Mouse (Mus musculus): ENCODE data around the gene Ptgis.

Gene Ptgis

GRCm38 (mm10) chr2:167193361-167193760 is 47.0 kb downstream of the Ptgis start:
- DNase-seq (ENCODE audit: low read depth, low spot score): no peak

GRCm38 (mm10) chr2:167190076-167190399 is 50.4 kb downstream of the Ptgis start, which contains the start of gene Kcnb1:
Gene Kcnb1, minus strand, starts transcription at chr2:167190155.
- no peak for DNase-seq (ENCODE audit: low read depth, low spot score)

- no peak for DNase-seq (ENCODE audit: low read depth, low spot score)
These were observed 50.9 kb downstream of the Ptgis start for GRCm38 (mm10) chr2:167189291-167190075.

- DNase-seq (ENCODE audit: low read depth, low spot score): no peak
These were observed 51.8 kb downstream of the Ptgis start for GRCm38 (mm10) chr2:167188315-167189207.

GRCm38 (mm10) chr2:167187119-167187518 is 53.3 kb downstream of the Ptgis start:
- no peak for DNase-seq (ENCODE audit: low read depth, low spot score)

- no peak for DNase-seq (ENCODE audit: low read depth, low spot score)
These were observed 53.9 kb downstream of the Ptgis start for GRCm38 (mm10) chr2:167186544-167186943.

GRCm38 (mm10) chr2:167186003-167186402 is 54.4 kb downstream of the Ptgis start:
- no peak for DNase-seq (ENCODE audit: low read depth, low spot score)

- DNase-seq (ENCODE audit: low read depth, low spot score): no peak
These were observed 55.0 kb downstream of the Ptgis start for GRCm38 (mm10) chr2:167185432-167185831.

GRCm38 (mm10) chr2:167181662-167182389 is 58.6 kb downstream of the Ptgis start:
- DNase-seq (ENCODE audit: low read depth, low spot score): no peak

GRCm38 (mm10) chr2:167181096-167181495 is 59.3 kb downstream of the Ptgis start:
- DNase-seq (ENCODE audit: low read depth, low spot score): no peak

- no peak for DNase-seq (ENCODE audit: low read depth, low spot score)
These were observed 61.1 kb downstream of the Ptgis start for GRCm38 (mm10) chr2:167179301-167179700.

- DNase-seq (ENCODE audit: low read depth, low spot score): no peak
These were observed 63.2 kb downstream of the Ptgis start for GRCm38 (mm10) chr2:167177231-167177641.

GRCm38 (mm10) chr2:167175284-167175683 is 65.1 kb downstream of the Ptgis start:
- no peak for DNase-seq (ENCODE audit: low read depth, low spot score)

GRCm38 (mm10) chr2:167173051-167173875 is 67.1 kb downstream of the Ptgis start:
- peak; percentile 57 for DNase-seq (ENCODE audit: low read depth, low spot score)

GRCm38 (mm10) chr2:167167515-167168212 is 72.7 kb downstream of the Ptgis start:
- peak; percentile 65 for DNase-seq (ENCODE audit: low read depth, low spot score)

- DNase-seq (ENCODE audit: low read depth, low spot score): no peak
These were observed 76.8 kb downstream of the Ptgis start for GRCm38 (mm10) chr2:167163600-167163999.

GRCm38 (mm10) chr2:167163134-167163533 is 77.3 kb downstream of the Ptgis start:
- DNase-seq (ENCODE audit: low read depth, low spot score): no peak

- DNase-seq (ENCODE audit: low read depth, low spot score): peak; percentile 72
These were observed 77.8 kb downstream of the Ptgis start for GRCm38 (mm10) chr2:167162516-167163021.

- no peak for DNase-seq (ENCODE audit: low read depth, low spot score)
These were observed 80.7 kb downstream of the Ptgis start for GRCm38 (mm10) chr2:167159721-167160120.

- DNase-seq (ENCODE audit: low read depth, low spot score): no peak
These were observed 81.6 kb downstream of the Ptgis start for GRCm38 (mm10) chr2:167158780-167159179.
